Mouse (Mus musculus): Measurements from ENCODE around the gene Galnt13.

- TF ChIP-seq POLR2A (IDR thresholded peaks at IDR 0.05; ENCODE audit: low read depth, low read length) (no peak), CTCF (IDR thresholded peaks at IDR 0.05; ENCODE audit: extremely low read depth, insufficient read depth, insufficient read length, insufficient replicate concordance) (no peak)
Observed at GRCm38 (mm10) chr2:55085580-55085979, 649.5 kb downstream of the Galnt13 start.

All from spleen, adult 2 months (tissue).